Mouse (Mus musculus): Measurements from ENCODE around the gene Thsd4. TPM values are rescaled to one million over a fixed set of nuclear protein-coding genes. Genes with fewer than 3 reads are reported as not detected.

Gene Thsd4
- polyA plus RNA-seq, 1 experiment from 2014 or later = 3.0 TPM

GRCm38 (mm10) chr9:60231981-60232881 lies 289.6 kb downstream of the Thsd4 start:
- Histone ChIP-seq H3K36me3 (replicated peaks; ENCODE audit: control insufficient read depth, insufficient read depth, low read depth, low read length) (no peaks in the 10 kb centered on the region), H3K9me3 (replicated peaks; ENCODE audit: control insufficient read depth, low read length) (no peaks in the 10 kb centered on the region), H3K4me2 (ENCODE audit: low read depth, low read length) (no peak overlapping the region), H3K4me3 (ENCODE audit: low read depth, low read length) (no peak overlapping the region), H3K27me3 (ENCODE audit: control insufficient read depth, insufficient read depth, low read length) (no peaks in the 10 kb centered on the region), H3K9ac (replicated peaks; ENCODE audit: low read length) (no peak overlapping the region), H3K27ac (replicated peaks; ENCODE audit: low read depth, low read length) (no peak overlapping the region), H3K4me1 (ENCODE audit: control insufficient read depth, insufficient read depth, low read length) (peaks cover 2% of the 10 kb centered on the region; the same call in 1 of the 2 replicates)
- ATAC-seq (replicated peaks; ENCODE audit: insufficient number of reproducible peaks, low FRiP score, low TSS enrichment, low read depth) = no peak
- WGBS = 65% methylated on average over 9 of the region's 9 CpGs
- DNase-seq (ENCODE audit: low spot score) = peak; percentile 64

- Histone ChIP-seq H3K4me2 (ENCODE audit: low read depth, low read length) (no peak overlapping the region), H3K9ac (replicated peaks; ENCODE audit: low read length) (no peak overlapping the region), H3K27me3 (ENCODE audit: control insufficient read depth, insufficient read depth, low read length) (no peaks in the 10 kb centered on the region), H3K4me3 (ENCODE audit: low read depth, low read length) (no peak overlapping the region), H3K36me3 (replicated peaks; ENCODE audit: control insufficient read depth, insufficient read depth, low read depth, low read length) (no peaks in the 10 kb centered on the region), H3K9me3 (replicated peaks; ENCODE audit: control insufficient read depth, low read length) (no peaks in the 10 kb centered on the region), H3K4me1 (ENCODE audit: control insufficient read depth, insufficient read depth, low read length) (peaks cover 2% of the 10 kb centered on the region; the same call in 1 of the 2 replicates), H3K27ac (replicated peaks; ENCODE audit: low read depth, low read length) (no peak overlapping the region)
- DNase-seq (ENCODE audit: low spot score) = no peak
- ATAC-seq (replicated peaks; ENCODE audit: insufficient number of reproducible peaks, low FRiP score, low TSS enrichment, low read depth) = no peak
- WGBS = 73% methylated on average over 4 of the region's 4 CpGs
These were observed 292.4 kb downstream of the Thsd4 start for GRCm38 (mm10) chr9:60229496-60229895.

GRCm38 (mm10) chr9:60227727-60228126 lies 294.1 kb downstream of the Thsd4 start:
- Histone ChIP-seq H3K9me3 (replicated peaks; ENCODE audit: control insufficient read depth, low read length) (no peaks in the 10 kb centered on the region), H3K4me2 (ENCODE audit: low read depth, low read length) (no peak overlapping the region), H3K4me1 (ENCODE audit: control insufficient read depth, insufficient read depth, low read length) (no peaks in the 10 kb centered on the region), H3K36me3 (replicated peaks; ENCODE audit: control insufficient read depth, insufficient read depth, low read depth, low read length) (no peaks in the 10 kb centered on the region), H3K27ac (replicated peaks; ENCODE audit: low read depth, low read length) (no peak overlapping the region), H3K4me3 (ENCODE audit: low read depth, low read length) (no peak overlapping the region), H3K9ac (replicated peaks; ENCODE audit: low read length) (no peak overlapping the region), H3K27me3 (ENCODE audit: control insufficient read depth, insufficient read depth, low read length) (no peaks in the 10 kb centered on the region)
- 75% methylated on average over 7 of the region's 7 CpGs for WGBS
- ATAC-seq (replicated peaks; ENCODE audit: insufficient number of reproducible peaks, low FRiP score, low TSS enrichment, low read depth) (no peak), DNase-seq (ENCODE audit: low spot score) (no peak)

- no peak overlapping the region for H3K9ac ChIP-seq (replicated peaks; ENCODE audit: low read length)
- no peaks in the 10 kb centered on the region for H3K4me1 ChIP-seq (ENCODE audit: control insufficient read depth, insufficient read depth, low read length)
- no peaks in the 10 kb centered on the region for H3K9me3 ChIP-seq (replicated peaks; ENCODE audit: control insufficient read depth, low read length)
- no peak overlapping the region for H3K4me2 ChIP-seq (ENCODE audit: low read depth, low read length)
- ATAC-seq (replicated peaks; ENCODE audit: insufficient number of reproducible peaks, low FRiP score, low TSS enrichment, low read depth) = no peak
- no peak for DNase-seq (ENCODE audit: low spot score)
- no peaks in the 10 kb centered on the region for H3K27me3 ChIP-seq (ENCODE audit: control insufficient read depth, insufficient read depth, low read length)
- H3K27ac ChIP-seq (replicated peaks; ENCODE audit: low read depth, low read length) = no peak overlapping the region
- H3K4me3 ChIP-seq (ENCODE audit: low read depth, low read length) = no peak overlapping the region
- no peaks in the 10 kb centered on the region for H3K36me3 ChIP-seq (replicated peaks; ENCODE audit: control insufficient read depth, insufficient read depth, low read depth, low read length)
- WGBS = 87% methylated on average over 4 of the region's 4 CpGs
These were observed 295.2 kb downstream of the Thsd4 start for GRCm38 (mm10) chr9:60226679-60227078.

- DNase-seq (ENCODE audit: low spot score) (peak; percentile 66), ATAC-seq (replicated peaks; ENCODE audit: insufficient number of reproducible peaks, low FRiP score, low TSS enrichment, low read depth) (no peak)
- no peaks in the 10 kb centered on the region for H3K27me3 ChIP-seq (ENCODE audit: control insufficient read depth, insufficient read depth, low read length)
- no peaks in the 10 kb centered on the region for H3K36me3 ChIP-seq (replicated peaks; ENCODE audit: control insufficient read depth, insufficient read depth, low read depth, low read length)
- H3K9ac ChIP-seq (replicated peaks; ENCODE audit: low read length) = no peak overlapping the region
- H3K4me1 ChIP-seq (ENCODE audit: control insufficient read depth, insufficient read depth, low read length) = no peaks in the 10 kb centered on the region
- WGBS = 60% methylated on average over 14 of the region's 14 CpGs
- H3K4me2 ChIP-seq (ENCODE audit: low read depth, low read length) = no peak overlapping the region
- H3K27ac ChIP-seq (replicated peaks; ENCODE audit: low read depth, low read length) = no peak overlapping the region
- no peaks in the 10 kb centered on the region for H3K9me3 ChIP-seq (replicated peaks; ENCODE audit: control insufficient read depth, low read length)
- no peak overlapping the region for H3K4me3 ChIP-seq (ENCODE audit: low read depth, low read length)
These were observed 295.7 kb downstream of the Thsd4 start for GRCm38 (mm10) chr9:60226155-60226554.

- no peak overlapping the region for H3K4me3 ChIP-seq (ENCODE audit: low read depth, low read length)
- H3K9me3 ChIP-seq (replicated peaks; ENCODE audit: control insufficient read depth, low read length) = no peaks in the 10 kb centered on the region
- no peak overlapping the region for H3K9ac ChIP-seq (replicated peaks; ENCODE audit: low read length)
- ATAC-seq (replicated peaks; ENCODE audit: insufficient number of reproducible peaks, low FRiP score, low TSS enrichment, low read depth) (no peak; the same call in 1 of the 2 replicates), DNase-seq (ENCODE audit: low spot score) (no peak)
- H3K27me3 ChIP-seq (ENCODE audit: control insufficient read depth, insufficient read depth, low read length) = no peaks in the 10 kb centered on the region
- 81% methylated on average over 7 of the region's 7 CpGs for WGBS
- H3K27ac ChIP-seq (replicated peaks; ENCODE audit: low read depth, low read length) = no peak overlapping the region
- no peaks in the 10 kb centered on the region for H3K4me1 ChIP-seq (ENCODE audit: control insufficient read depth, insufficient read depth, low read length)
- H3K4me2 ChIP-seq (ENCODE audit: low read depth, low read length) = no peak overlapping the region
- no peaks in the 10 kb centered on the region for H3K36me3 ChIP-seq (replicated peaks; ENCODE audit: control insufficient read depth, insufficient read depth, low read depth, low read length)
These were observed 296.4 kb downstream of the Thsd4 start for GRCm38 (mm10) chr9:60225453-60225852.

- Histone ChIP-seq H3K27me3 (ENCODE audit: control insufficient read depth, insufficient read depth, low read length) (no peaks in the 10 kb centered on the region), H3K4me2 (ENCODE audit: low read depth, low read length) (no peak overlapping the region), H3K9ac (replicated peaks; ENCODE audit: low read length) (no peak overlapping the region), H3K9me3 (replicated peaks; ENCODE audit: control insufficient read depth, low read length) (no peaks in the 10 kb centered on the region), H3K4me1 (ENCODE audit: control insufficient read depth, insufficient read depth, low read length) (no peaks in the 10 kb centered on the region), H3K36me3 (replicated peaks; ENCODE audit: control insufficient read depth, insufficient read depth, low read depth, low read length) (no peaks in the 10 kb centered on the region), H3K27ac (replicated peaks; ENCODE audit: low read depth, low read length) (no peak overlapping the region), H3K4me3 (ENCODE audit: low read depth, low read length) (no peak overlapping the region)
- DNase-seq (ENCODE audit: low spot score) = peak; percentile 39
- 26% methylated on average over 6 of the region's 6 CpGs for WGBS
- no peak for ATAC-seq (replicated peaks; ENCODE audit: insufficient number of reproducible peaks, low FRiP score, low TSS enrichment, low read depth)
These were observed 297.7 kb downstream of the Thsd4 start for GRCm38 (mm10) chr9:60224039-60224695.

- no peaks in the 10 kb centered on the region for H3K36me3 ChIP-seq (replicated peaks; ENCODE audit: control insufficient read depth, insufficient read depth, low read depth, low read length)
- no peak overlapping the region for H3K27ac ChIP-seq (replicated peaks; ENCODE audit: low read depth, low read length)
- H3K9me3 ChIP-seq (replicated peaks; ENCODE audit: control insufficient read depth, low read length) = no peaks in the 10 kb centered on the region
- H3K9ac ChIP-seq (replicated peaks; ENCODE audit: low read length) = no peak overlapping the region
- H3K27me3 ChIP-seq (ENCODE audit: control insufficient read depth, insufficient read depth, low read length) = no peaks in the 10 kb centered on the region
- WGBS = 58% methylated on average over 2 of the region's 2 CpGs
- no peak overlapping the region for H3K4me2 ChIP-seq (ENCODE audit: low read depth, low read length)
- ATAC-seq (replicated peaks; ENCODE audit: insufficient number of reproducible peaks, low FRiP score, low TSS enrichment, low read depth) (no peak), DNase-seq (ENCODE audit: low spot score) (peak; percentile 56)
- no peaks in the 10 kb centered on the region for H3K4me1 ChIP-seq (ENCODE audit: control insufficient read depth, insufficient read depth, low read length)
- no peak overlapping the region for H3K4me3 ChIP-seq (ENCODE audit: low read depth, low read length)
These were observed 301.4 kb downstream of the Thsd4 start for GRCm38 (mm10) chr9:60220431-60220830.
